In the genomic region with DNA sequence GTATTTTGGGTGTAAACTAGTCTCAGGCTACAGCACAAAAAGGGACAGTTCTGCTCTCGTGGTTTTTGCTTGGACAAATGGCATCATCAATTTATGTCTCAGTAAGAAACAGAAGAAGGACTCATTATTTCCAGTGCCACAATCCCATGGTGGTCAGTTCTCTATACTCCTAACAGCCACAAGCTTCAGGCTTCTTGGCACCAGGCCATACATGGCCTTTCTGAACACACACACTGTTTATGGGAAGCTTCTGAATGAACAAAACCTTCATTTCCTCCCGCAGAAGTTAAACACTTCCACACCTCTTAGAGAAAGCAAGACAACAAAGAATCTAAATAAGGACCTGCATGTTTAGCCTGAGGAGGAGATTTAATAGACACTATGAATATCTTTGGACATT, we compare ENCODE assay signal across 11 mouse cellular contexts.
DNase-seq lines count a peak whose midpoint lies in the region; ATAC-seq and TF ChIP-seq lines count a peak whose summit lies in the region.
"Had no signal": no experiment of that assay in that cellular context is flagged by ENCODE, and none has a peak within 500 bp of the region (broad histone marks: within the 10 kb centered on the region; RNA-seq: fewer than 3 reads in every experiment).

No protein-coding gene starts in this region.

- H3K36me3 ChIP-seq in kidney, embryonic 16.5 days (ENCODE audit: insufficient read depth, low read length) = no peaks in the 10 kb centered on the region
- no peaks in the 10 kb centered on the region for H3K36me3 ChIP-seq in kidney, adult 2 months (ENCODE audit: control insufficient read depth, insufficient read depth, low read length)
- H3K36me3 ChIP-seq in neural tube, embryonic 15.5 days = no peaks in the 10 kb centered on the region
- H3K36me3 ChIP-seq: heart, embryonic 12.5 days; limb, embryonic 15.5 days had no signal

- H3K9me3 ChIP-seq in kidney, embryonic 16.5 days (ENCODE audit: low read length) = no peaks in the 10 kb centered on the region
- H3K9me3 ChIP-seq in neural tube, embryonic 15.5 days (replicated peaks) = no peaks in the 10 kb centered on the region
- H3K9me3 ChIP-seq: heart, embryonic 12.5 days; limb, embryonic 15.5 days had no signal

- no peaks in the 10 kb centered on the region for H3K27me3 ChIP-seq in kidney, embryonic 16.5 days (ENCODE audit: insufficient read depth, low read length)
- no peaks in the 10 kb centered on the region for H3K27me3 ChIP-seq in kidney, adult 2 months (replicated peaks; ENCODE audit: control insufficient read depth, insufficient read depth, low read length)
- H3K27me3 ChIP-seq in neural tube, embryonic 15.5 days (replicated peaks) = no peaks in the 10 kb centered on the region
- H3K27me3 ChIP-seq: CH12.LX; heart, embryonic 12.5 days; limb, embryonic 15.5 days had no signal

- WGBS in kidney, embryonic 16.5 days = 37% methylated on average over 2 of the region's 2 CpGs
- 50% methylated on average over 2 of the region's 2 CpGs for WGBS in kidney, adult 2 months
- 17% methylated on average over 2 of the region's 2 CpGs for WGBS in neural tube, embryonic 15.5 days

- no peak overlapping the region for H3K4me3 ChIP-seq in kidney, embryonic 16.5 days (ENCODE audit: low read length)
- H3K4me3 ChIP-seq in kidney, adult 2 months (ENCODE audit: insufficient read depth, low read depth, low read length) = no peak overlapping the region
- H3K4me3 ChIP-seq in neural tube, embryonic 15.5 days (replicated peaks) = no peak overlapping the region
- H3K4me3 ChIP-seq: heart, embryonic 12.5 days; limb, embryonic 15.5 days had no signal

- no peak overlapping the region for H3K9ac ChIP-seq in kidney, embryonic 16.5 days (replicated peaks; ENCODE audit: low read length)
- H3K9ac ChIP-seq in neural tube, embryonic 15.5 days (replicated peaks) = no peak overlapping the region
- H3K9ac ChIP-seq: heart, embryonic 12.5 days; limb, embryonic 15.5 days had no signal

- no peak for TF ChIP-seq POLR2A in kidney, adult 2 months (IDR thresholded peaks at IDR 0.05; ENCODE audit: low read depth, low read length)

- H3K4me2 ChIP-seq in kidney, embryonic 16.5 days (replicated peaks; ENCODE audit: low read depth, low read length) = no peak overlapping the region
- no peak overlapping the region for H3K4me2 ChIP-seq in neural tube, embryonic 15.5 days
- H3K4me2 ChIP-seq: heart, embryonic 12.5 days; limb, embryonic 15.5 days had no signal

- H3K27ac ChIP-seq in kidney, embryonic 16.5 days (ENCODE audit: low read length) = no peak overlapping the region
- no peak overlapping the region for H3K27ac ChIP-seq in kidney, adult 2 months (ENCODE audit: insufficient read depth, low read depth, low read length)
- H3K27ac ChIP-seq in neural tube, embryonic 15.5 days (replicated peaks) = peak overlapping the region; percentile 76; the same call in 1 of the 2 replicates
- H3K27ac ChIP-seq: limb, embryonic 15.5 days had no signal

- 0 out of 2 replicates have a peak, but pooled peaks have one; percentile 42 for ATAC-seq in kidney, embryonic 16.5 days (ENCODE audit: low FRiP score, low TSS enrichment)
- peak; percentile 73; the same call in 1 of the 2 replicates for ATAC-seq in neural tube, embryonic 15.5 days (ENCODE audit: low FRiP score)

- TF ChIP-seq CTCF in kidney, adult 2 months (conservative IDR thresholded peaks at IDR 0.05; ENCODE audit: insufficient read depth, insufficient read length, low read depth, low read length) = no peak

- H3K4me1 ChIP-seq in kidney, embryonic 16.5 days (ENCODE audit: insufficient read depth, low read length) = 0 out of 2 replicates have a peak, but pooled peaks cover 4% of the 10 kb centered on the region
- no peaks in the 10 kb centered on the region for H3K4me1 ChIP-seq in kidney, adult 2 months (ENCODE audit: control insufficient read depth, insufficient read depth, low read length)
- peaks cover 15% of the 10 kb centered on the region for H3K4me1 ChIP-seq in neural tube, embryonic 15.5 days
- H3K4me1 ChIP-seq: heart, embryonic 12.5 days; limb, embryonic 15.5 days had no signal

- no peak for DNase-seq in kidney, adult 2 months
- peak; percentile 28 to 35 for DNase-seq in right cerebral cortex, postnatal 10 days (ENCODE audit: low spot score in 2 of 2)
- no peak for DNase-seq in right cerebral cortex, postnatal 36 days (ENCODE audit: low spot score in 2 of 2)
- peak; percentile 51 for DNase-seq in forelimb bud, embryonic 11.5 days (ENCODE audit: low read depth, low spot score)
- no peak for DNase-seq in thymus, postnatal 25 days
- DNase-seq in spleen, postnatal 10 days (ENCODE audit: low spot score in 2 of 2) = no peak

Comparison
In these comparisons a context has a peak if more than half of its experiments do, and no peak if none do; other contexts are left out.
1. DNase-seq: peak in right cerebral cortex, postnatal 10 days (2 of 2) and forelimb bud, embryonic 11.5 days (single experiment); none in kidney, adult 2 months (single experiment), right cerebral cortex, postnatal 36 days (0 of 2), thymus, postnatal 25 days (single experiment) and spleen, postnatal 10 days (0 of 2).